Mouse (Mus musculus) CH12.LX (cell line): ENCODE results near the gene Gm16503. TPM values are rescaled to one million over a fixed set of nuclear protein-coding genes. Genes with fewer than 3 reads are reported as not detected.
"Not testable (repeated sequence)": the region's sequence is repeated elsewhere in the genome, so short reads cannot be mapped to it uniquely, and the experiment has no call there.

Experiments used
- DNase-seq: peaks from one replicate; pipeline ENCODE4 v3.0.0-alpha.2; 2013; ENCODE audit errors: extremely low read depth
- H3K27ac ChIP-seq: 2 replicates; pipeline ENCODE4 v1.5.1; 2012; ENCODE audit warnings: low read depth, mild to moderate bottlenecking, control low read depth, moderate library complexity; ENCODE audit not compliant: insufficient read depth
- H3K27me3 ChIP-seq: replicated peaks from 2 replicates; pipeline ENCODE3; 2012; ENCODE audit warnings: inconsistent platforms
- H3K36me3 ChIP-seq, 2 experiments: replicated peaks in 1 of 2; 2 replicates each; pipeline versions ENCODE3 to v1.6.1; 2012; ENCODE audit warnings: inconsistent platforms in 1 of 2, low read length in 1 of 2, mild to moderate bottlenecking in 1 of 2, mixed read lengths in 1 of 2, moderate library complexity in 1 of 2; ENCODE audit not compliant: control insufficient read depth in 1 of 2, insufficient read depth in 1 of 2
- H3K4me1 ChIP-seq, 2 experiments: 2 replicates each; pipeline ENCODE4 v1.6.1; 2012; ENCODE audit warnings: inconsistent platforms in 1 of 2, moderate library complexity in 1 of 2; ENCODE audit not compliant: insufficient read depth in 2 of 2, control insufficient read depth in 1 of 2
- H3K4me2 ChIP-seq: 2 replicates; pipeline ENCODE4 v1.6.1; 2012; ENCODE audit warnings: low read depth, mild to moderate bottlenecking, control low read depth; ENCODE audit not compliant: poor library complexity, insufficient read depth, severe bottlenecking
- H3K4me3 ChIP-seq, 3 experiments: fragments of 150-350 bp in 1 of 3; sonication (generic) in 1 of 3; replicated peaks in 1 of 3; 2 replicates each; pipeline versions ENCODE3 to v1.5.1; 2011 to 2012; ENCODE audit warnings: low read depth in 2 of 3, low read length in 2 of 3, mild to moderate bottlenecking in 2 of 3, moderate library complexity in 2 of 3, control low read depth in 1 of 3, improper control_type of control experiment in 1 of 3, inconsistent platforms in 1 of 3, mixed read lengths in 1 of 3; ENCODE audit not compliant: poor library complexity in 1 of 3
- H3K79me2 ChIP-seq: replicated peaks from 2 replicates; pipeline ENCODE4 v1.6.1; 2012; ENCODE audit warnings: mild to moderate bottlenecking, moderate library complexity; ENCODE audit not compliant: control insufficient read depth, poor library complexity, insufficient read depth, severe bottlenecking; ENCODE audit errors: extremely low read depth
- H3K9ac ChIP-seq: 2 replicates; pipeline ENCODE4 v1.6.1; 2012; ENCODE audit warnings: low read depth, mild to moderate bottlenecking, control low read depth, moderate library complexity; ENCODE audit not compliant: insufficient read depth
- H3K9me3 ChIP-seq: replicated peaks from 2 replicates; pipeline ENCODE3; 2012; ENCODE audit warnings: low read length, inconsistent platforms, mixed read lengths
- E2F4 ChIP-seq: IDR thresholded peaks from 2 replicates; pipeline ENCODE4 v1.6.1; 2011; ENCODE audit warnings: low read depth, low read length, improper control_type of control experiment; ENCODE audit not compliant: insufficient replicate concordance
- ELF1 ChIP-seq: IDR thresholded peaks from 2 replicates; pipeline ENCODE4 v1.6.1; 2014; ENCODE audit warnings: low read depth, mild to moderate bottlenecking, inconsistent platforms, low read length, improper control_type of control experiment
- ETS1 ChIP-seq: conservative IDR thresholded peaks from 2 replicates; pipeline ENCODE4 v1.6.1; 2012; ENCODE audit warnings: low read depth, mild to moderate bottlenecking, inconsistent platforms, low read length, improper control_type of control experiment, moderate library complexity
- JUN ChIP-seq: IDR thresholded peaks from 2 replicates; pipeline ENCODE4 v1.6.1; 2011; ENCODE audit warnings: low read depth, mild to moderate bottlenecking, low read length, improper control_type of control experiment, moderate library complexity; ENCODE audit not compliant: insufficient read depth
- NELFE ChIP-seq: IDR thresholded peaks from 2 replicates; pipeline ENCODE4 v1.6.1; 2011; ENCODE audit warnings: low read depth, low read length, improper control_type of control experiment
- SMC3 ChIP-seq: IDR thresholded peaks from 2 replicates; pipeline ENCODE4 v1.6.1; 2011; ENCODE audit warnings: low read depth, low read length, improper control_type of control experiment
- TBP ChIP-seq: conservative IDR thresholded peaks from 2 replicates; pipeline ENCODE4 v1.6.1; 2011; ENCODE audit warnings: low read depth, low read length, improper control_type of control experiment
- dilution Hi-C: fragments of 300-500 bp; cut with MboI; formaldehyde crosslinking; loops from 2 replicates; pipeline ENCODE4 v1.14.3; 2020; ENCODE audit warnings: low sequenced_read_pairs; ENCODE audit not compliant: extremely low pct_unique_long_range_greater_than_20kb, extremely low pct_ligation_motif_present
- in situ Hi-C: fragments of 300-500 bp; cut with MboI; formaldehyde crosslinking; loops from 3 replicates; pipeline ENCODE4 v1.14.3; 2019; ENCODE audit warnings: low sequenced_read_pairs, low pct_ligation_motif_present, low pct_unique_long_range_greater_than_20kb, mixed read lengths
- polyA plus RNA-seq: library from polyadenylated mRNA; unstranded; fragments of >175 nt; gene quantifications from 2 replicates; pipeline ENCODE4 v1.2.1, GENCODE M21; 2012; ENCODE audit warnings: low read depth; ENCODE audit not compliant: insufficient read length
- total RNA-seq, 2 experiments: library from RNA; depleted of rRNA; stranded (reverse); fragments of 300-350 nt in 1 of 2; fragments of >200 nt in 1 of 2; gene quantifications; 2 replicates each; pipeline ENCODE4 v1.2.3; 2012 to 2014

The Gm16503 gene
- total and polyA plus RNA-seq, 3 experiments = not detected

- H3K9me3 ChIP-seq, H3K4me1 ChIP-seq, DNase-seq, H3K79me2 ChIP-seq, H3K4me3 ChIP-seq, H3K4me2 ChIP-seq, in situ Hi-C loops, H3K9ac ChIP-seq, H3K27me3 ChIP-seq, H3K27ac ChIP-seq, dilution Hi-C loops, H3K36me3 ChIP-seq: not testable (repeated sequence)
Observed at GRCm38 (mm10) chr4:147556921-147557320, 16.9 kb downstream of the Gm16503 start.

GRCm38 (mm10) chr4:147558011-147558410 lies 18.0 kb downstream of the Gm16503 start:
- H3K27me3 ChIP-seq, dilution Hi-C loops, in situ Hi-C loops, DNase-seq, H3K4me3 ChIP-seq, H3K9ac ChIP-seq, H3K27ac ChIP-seq, H3K4me2 ChIP-seq, H3K79me2 ChIP-seq, H3K4me1 ChIP-seq, H3K36me3 ChIP-seq: not testable (repeated sequence)
- H3K9me3 ChIP-seq = peaks cover 10% of the 10 kb centered on the region

- DNase-seq, dilution Hi-C loops, H3K9ac ChIP-seq, H3K4me2 ChIP-seq, in situ Hi-C loops, H3K4me3 ChIP-seq, H3K27ac ChIP-seq, H3K36me3 ChIP-seq, H3K4me1 ChIP-seq, H3K9me3 ChIP-seq, H3K79me2 ChIP-seq, H3K27me3 ChIP-seq: not testable (repeated sequence)
Observed at GRCm38 (mm10) chr4:147559096-147559495, 19.1 kb downstream of the Gm16503 start.

GRCm38 (mm10) chr4:147565426-147566220 lies 25.6 kb downstream of the Gm16503 start:
- no peaks in the 10 kb centered on the region for H3K79me2 ChIP-seq
- H3K4me2 ChIP-seq = no peak overlapping the region
- DNase-seq = no peak
- no peak overlapping the region for H3K4me3 ChIP-seq
- H3K9ac ChIP-seq = no peak overlapping the region
- H3K9me3 ChIP-seq = peaks cover 14% of the 10 kb centered on the region
- dilution Hi-C loops (no loop called here), in situ Hi-C loops (no loop called here)
- no peaks in the 10 kb centered on the region for H3K4me1 ChIP-seq
- no peaks in the 10 kb centered on the region for H3K27me3 ChIP-seq
- no peak overlapping the region for H3K27ac ChIP-seq
- TF ChIP-seq NELFE = no peak
- TF ChIP-seq JUN = no peak
- no peak for TF ChIP-seq E2F4
- no peak for TF ChIP-seq TBP
- TF ChIP-seq ELF1 = no peak
- no peak for TF ChIP-seq SMC3
- TF ChIP-seq ETS1 = no peak
- no peaks in the 10 kb centered on the region for H3K36me3 ChIP-seq

GRCm38 (mm10) chr4:147571156-147571555 lies 31.1 kb downstream of the Gm16503 start:
- not testable (repeated sequence) for H3K36me3 ChIP-seq

More at GRCm38 (mm10) chr4:147571156-147571555, 31.1 kb downstream of the Gm16503 start:
- H3K9ac ChIP-seq, H3K4me2 ChIP-seq, H3K27me3 ChIP-seq, dilution Hi-C loops, H3K4me1 ChIP-seq, DNase-seq, H3K27ac ChIP-seq, H3K9me3 ChIP-seq, H3K79me2 ChIP-seq, H3K4me3 ChIP-seq, in situ Hi-C loops: not testable (repeated sequence)
